19 mouse cellular contexts compared by ENCODE assay signal in genomic region chr2:33095221-33095671, GRCm38 (mm10). TPM values are rescaled to one million over a fixed set of nuclear protein-coding genes. Genes with fewer than 3 reads are reported as not detected.
DNase-seq lines count a peak whose midpoint lies in the region; ATAC-seq lines count a peak whose summit lies in the region.
"Had no signal": no experiment of that assay in that cellular context is flagged by ENCODE, and none has a peak within 500 bp of the region (broad histone marks: within the 10 kb centered on the region; RNA-seq: fewer than 3 reads in every experiment).

No protein-coding gene starts in this region.

- intact Hi-C loops in left cerebral cortex, postnatal 10 days (cut with DNase I): no loop called here

- H3K9ac ChIP-seq in forebrain, embryonic 13.5 days: no peak overlapping the region
- H3K9ac ChIP-seq in forebrain, embryonic 16.5 days (replicated peaks; ENCODE audit: low read depth, low read length): no peak overlapping the region
- H3K9ac ChIP-seq in forebrain, embryonic 15.5 days (replicated peaks): no peak overlapping the region
- H3K9ac ChIP-seq: heart, embryonic 13.5 days; liver, embryonic 13.5 days; stomach, embryonic 15.5 days had no signal

- H3K4me1 ChIP-seq in forebrain, embryonic 13.5 days: peaks cover 9% of the 10 kb centered on the region
- H3K4me1 ChIP-seq in forebrain, embryonic 16.5 days (replicated peaks; ENCODE audit: control insufficient read depth, insufficient read depth, low read length): peaks cover 5% of the 10 kb centered on the region
- peaks cover 13% of the 10 kb centered on the region; the same call in 1 of the 2 replicates for H3K4me1 ChIP-seq in forebrain, embryonic 15.5 days
- H3K4me1 ChIP-seq: liver, embryonic 13.5 days; stomach, embryonic 15.5 days had no signal

- H3K4me3 ChIP-seq in forebrain, embryonic 13.5 days: no peak overlapping the region
- no peak overlapping the region for H3K4me3 ChIP-seq in forebrain, embryonic 16.5 days (replicated peaks; ENCODE audit: low read length)
- H3K4me3 ChIP-seq in forebrain, embryonic 15.5 days: no peak overlapping the region
- H3K4me3 ChIP-seq: erythroblast, embryonic 14.5 days; heart, embryonic 13.5 days; hindbrain, embryonic 10.5 days; liver, embryonic 13.5 days; stomach, embryonic 15.5 days had no signal

- no peaks in the 10 kb centered on the region for H3K36me3 ChIP-seq in forebrain, embryonic 13.5 days (ENCODE audit: poor library complexity, severe bottlenecking)
- no peaks in the 10 kb centered on the region for H3K36me3 ChIP-seq in forebrain, embryonic 16.5 days (ENCODE audit: control insufficient read depth, insufficient read depth)
- H3K36me3 ChIP-seq in forebrain, embryonic 15.5 days: no peaks in the 10 kb centered on the region
- H3K36me3 ChIP-seq: G1E; hindbrain, embryonic 10.5 days; liver, embryonic 13.5 days; stomach, embryonic 15.5 days had no signal

- no peak overlapping the region for H3K27ac ChIP-seq in forebrain, embryonic 13.5 days
- H3K27ac ChIP-seq in forebrain, embryonic 16.5 days (ENCODE audit: low read length): no peak overlapping the region
- 0 out of 2 replicates have a peak overlapping the region, but pooled peaks have one; percentile 12 for H3K27ac ChIP-seq in forebrain, embryonic 15.5 days (replicated peaks)
- H3K27ac ChIP-seq: heart, embryonic 13.5 days; hindbrain, embryonic 10.5 days; liver, embryonic 13.5 days; stomach, embryonic 15.5 days had no signal

- ATAC-seq in forebrain, embryonic 13.5 days: 0 out of 2 replicates have a peak, but pooled peaks have one; percentile 36
- ATAC-seq in forebrain, embryonic 16.5 days: no peak; the same call in 1 of the 2 replicates
- no peak; the same call in 1 of the 2 replicates for ATAC-seq in forebrain, embryonic 15.5 days (replicated peaks)
- ATAC-seq: intestine, embryonic 16.5 days had no signal

- DNase-seq in left cerebral cortex, adult 18-20 months (ENCODE audit: low spot score in 2 of 2): peak; percentile 36 to 54
- no peak for DNase-seq in left cerebral cortex, postnatal 10 days (ENCODE audit: extremely low spot score in 1 of 2, low spot score in 2 of 2)
- peak; percentile 11 for DNase-seq in thymus, postnatal 0 days (ENCODE audit: low spot score)
- no peak for DNase-seq in B cell, adult 2 months
- DNase-seq in urinary bladder, adult 18-20 months (ENCODE audit: low spot score in 2 of 2): no peak
- DNase-seq: adrenal gland, postnatal 25 days; gastrocnemius, postnatal 14 days; kidney, postnatal 10 days; liver, embryonic 13.5 days; midbrain, embryonic 14.5 days had no signal

- 73% methylated on average over 10 of the region's 10 CpGs for WGBS in forebrain, embryonic 13.5 days
- WGBS in forebrain, embryonic 16.5 days: 60% methylated on average over 10 of the region's 10 CpGs
- 60% methylated on average over 10 of the region's 10 CpGs for WGBS in forebrain, embryonic 15.5 days

- no peaks in the 10 kb centered on the region for H3K9me3 ChIP-seq in forebrain, embryonic 13.5 days (replicated peaks)
- no peaks in the 10 kb centered on the region for H3K9me3 ChIP-seq in forebrain, embryonic 16.5 days (ENCODE audit: control insufficient read depth, low read length)
- no peaks in the 10 kb centered on the region for H3K9me3 ChIP-seq in forebrain, embryonic 15.5 days
- H3K9me3 ChIP-seq: G1E; heart, embryonic 13.5 days; hindbrain, embryonic 10.5 days; liver, embryonic 13.5 days; stomach, embryonic 15.5 days had no signal

- no peaks in the 10 kb centered on the region for H3K27me3 ChIP-seq in forebrain, embryonic 13.5 days
- no peaks in the 10 kb centered on the region for H3K27me3 ChIP-seq in forebrain, embryonic 16.5 days (replicated peaks; ENCODE audit: control insufficient read depth, insufficient read depth, low read length)
- H3K27me3 ChIP-seq in forebrain, embryonic 15.5 days: no peaks in the 10 kb centered on the region
- H3K27me3 ChIP-seq: heart, embryonic 13.5 days; liver, embryonic 13.5 days; stomach, embryonic 15.5 days had no signal

- H3K4me2 ChIP-seq in forebrain, embryonic 13.5 days: no peak overlapping the region
- H3K4me2 ChIP-seq in forebrain, embryonic 16.5 days (ENCODE audit: low read length): no peak overlapping the region
- no peak overlapping the region for H3K4me2 ChIP-seq in forebrain, embryonic 15.5 days (replicated peaks)
- H3K4me2 ChIP-seq: heart, embryonic 13.5 days; liver, embryonic 13.5 days; stomach, embryonic 15.5 days had no signal

RNA-seq across cellular contexts. Expression of gene Garnl3, which starts 36.2 kb away (rescaled TPM):
- polyA plus RNA-seq in forebrain, embryonic 13.5 days (2015; fragmentation: Nextera tagmentation; extraction: Ambion mirVana): 12.1 and 12.2 TPM in 2 replicates
- 26.2 and 34.5 TPM in 2 replicates for polyA plus RNA-seq in forebrain, embryonic 16.5 days (2015; fragmentation: Nextera tagmentation; extraction: Ambion mirVana)
- 100 to 1,000 TPM; 111 to 112 TPM for total RNA-seq in left cerebral cortex, adult 18-20 months (2021)
- 100 to 1,000 TPM; 183 TPM for total RNA-seq in left cerebral cortex, postnatal 10 days (2021)
- 21.6 and 28.1 TPM in 2 replicates for polyA plus RNA-seq in forebrain, embryonic 15.5 days (2015; fragmentation: Nextera tagmentation; extraction: Ambion mirVana)
- 0.81 and 1.0 TPM in 2 replicates for polyA plus RNA-seq in thymus, postnatal 0 days (2015; fragmentation: Nextera tagmentation; extraction: Ambion mirVana)
- polyA plus RNA-seq: erythroblast, embryonic 14.5 days; G1E had no signal

Comparison
In these comparisons a context has a peak if more than half of its experiments do, and no peak if none do; other contexts are left out.
1. DNase-seq: peak in left cerebral cortex, adult 18-20 months (2 of 2) and thymus, postnatal 0 days (single experiment); none in left cerebral cortex, postnatal 10 days (0 of 2), B cell, adult 2 months (0 of 2) and urinary bladder, adult 18-20 months (0 of 2).